Mouse (Mus musculus) neural tube, embryonic 13.5 days (tissue): ENCODE measurements around the gene Olfr190. TPM values are rescaled to one million over a fixed set of nuclear protein-coding genes. Genes with fewer than 3 reads are reported as not detected.
"Not testable (repeated sequence)": the region's sequence is repeated elsewhere in the genome, so short reads cannot be mapped to it uniquely, and the experiment has no call there.

ENCODE experiments used
- ATAC-seq: fragments of 200-750 bp; cut with Nextera tagmentation; 2 replicates; pipeline ENCODE4 v1.8.0; 2017; ENCODE audit warnings: low read depth, mild to moderate bottlenecking, moderate TSS enrichment, moderate library complexity
- H3K27ac ChIP-seq: fragments of 300-500 bp; sonication (generic); replicated peaks from 2 replicates; pipeline ENCODE4 v1.5.1; 2015; ENCODE audit warnings: moderate library complexity, mild to moderate bottlenecking, inconsistent platforms
- H3K27me3 ChIP-seq: fragments of 300-500 bp; sonication (generic); 2 replicates; pipeline ENCODE4 v1.6.1; 2015; ENCODE audit warnings: mild to moderate bottlenecking, inconsistent platforms
- H3K36me3 ChIP-seq: fragments of 300-500 bp; sonication (generic); 2 replicates; pipeline ENCODE4 v1.6.1; 2015; ENCODE audit warnings: mild to moderate bottlenecking, inconsistent platforms
- H3K4me1 ChIP-seq: fragments of 300-500 bp; sonication (generic); replicated peaks from 2 replicates; pipeline ENCODE4 v1.6.1; 2015; ENCODE audit warnings: inconsistent platforms
- H3K4me2 ChIP-seq: fragments of 300-500 bp; sonication (generic); 2 replicates; pipeline ENCODE4 v1.6.1; 2015; ENCODE audit warnings: inconsistent platforms, mild to moderate bottlenecking, moderate library complexity
- H3K4me3 ChIP-seq: fragments of 300-500 bp; sonication (generic); 2 replicates; pipeline ENCODE4 v1.5.1; 2015; ENCODE audit warnings: mild to moderate bottlenecking, inconsistent platforms
- H3K9ac ChIP-seq: fragments of 300-500 bp; sonication (generic); 2 replicates; pipeline ENCODE4 v1.6.1; 2015; ENCODE audit warnings: moderate library complexity, mild to moderate bottlenecking, inconsistent platforms
- H3K9me3 ChIP-seq: fragments of 300-500 bp; sonication (generic); 2 replicates; pipeline ENCODE4 v1.6.1; 2016; ENCODE audit warnings: inconsistent platforms
- WGBS: fragments of 180-500 bp; shearing (Covaris S2); methylation state at CpG from one replicate; pipeline ENCODE4 v1.1.7; 2015; 5-methylcytosine and 5-hydroxymethylcytosine counted together
- polyA plus RNA-seq: library from polyadenylated mRNA; unstranded; fragments of >200 nt; fragmentation: Nextera tagmentation; extraction: Ambion mirVana; gene quantifications from 2 replicates; pipeline ENCODE4 v1.2.1, GENCODE M21; 2015

Olfr190 gene
- not detected in 2 replicates for polyA plus RNA-seq

- Histone ChIP-seq H3K27ac (no peak within 1 kb of the TSS), H3K4me2 (no peak within 1 kb of the TSS), H3K9ac (no peak within 1 kb of the TSS), H3K4me1 (no peaks in the 10 kb centered on the region), H3K9me3 (no peaks in the 10 kb centered on the region), H3K27me3 (no peaks in the 10 kb centered on the region), H3K36me3 (no peaks in the 10 kb centered on the region), H3K4me3 (no peak within 1 kb of the TSS)
- 92% methylated on average over 5 of the region's 5 CpGs for WGBS
- no peak for ATAC-seq
Observed at GRCm38 (mm10) chr16:59077905-59078304, at the start of gene Olfr190. TSS of gene Olfr190 (minus strand) at chr16:59078005.

GRCm38 (mm10) chr16:59120969-59121368 lies 43.2 kb upstream of the Olfr190 start, which contains the start of gene Olfr194:
TSS of gene Olfr194 (minus strand) at chr16:59121069.
- Histone ChIP-seq H3K9ac (no peak within 1 kb of the TSS), H3K27me3 (no peaks in the 10 kb centered on the region), H3K9me3 (no peaks in the 10 kb centered on the region), H3K27ac (no peak within 1 kb of the TSS), H3K4me1 (no peaks in the 10 kb centered on the region), H3K4me2 (no peak within 1 kb of the TSS), H3K4me3 (no peak within 1 kb of the TSS), H3K36me3 (no peaks in the 10 kb centered on the region)
- ATAC-seq = no peak

- Histone ChIP-seq H3K9ac (no peak within 1 kb of the TSS), H3K4me2 (no peak within 1 kb of the TSS), H3K36me3 (no peaks in the 10 kb centered on the region), H3K27me3 (no peaks in the 10 kb centered on the region), H3K27ac (no peak within 1 kb of the TSS), H3K4me1 (no peaks in the 10 kb centered on the region), H3K9me3 (no peaks in the 10 kb centered on the region), H3K4me3 (no peak within 1 kb of the TSS)
- WGBS = 76% methylated on average over 1 of the region's 1 CpGs
- no peak for ATAC-seq
Observed at GRCm38 (mm10) chr16:59111781-59112180, 34.0 kb upstream of the Olfr190 start, which contains the start of gene Olfr193. TSS of gene Olfr193 (minus strand) at chr16:59111881.

- not testable (repeated sequence) for H3K4me2 ChIP-seq, H3K9ac ChIP-seq, H3K4me3 ChIP-seq, H3K36me3 ChIP-seq, H3K4me1 ChIP-seq, H3K9me3 ChIP-seq, H3K27ac ChIP-seq, H3K27me3 ChIP-seq, ATAC-seq
- WGBS = 68% methylated on average over 5 of the region's 5 CpGs
Observed at GRCm38 (mm10) chr16:59108522-59108921, 30.7 kb upstream of the Olfr190 start.

GRCm38 (mm10) chr16:59105312-59105711 lies 27.5 kb upstream of the Olfr190 start:
- 87% methylated on average over 2 of the region's 2 CpGs for WGBS
- Histone ChIP-seq H3K4me1 (no peaks in the 10 kb centered on the region), H3K9me3 (no peaks in the 10 kb centered on the region), H3K36me3 (no peaks in the 10 kb centered on the region), H3K27me3 (no peaks in the 10 kb centered on the region), H3K27ac (no peak overlapping the region), H3K4me2 (no peak overlapping the region), H3K4me3 (no peak overlapping the region), H3K9ac (no peak overlapping the region)
- no peak for ATAC-seq

GRCm38 (mm10) chr16:59089722-59090121 lies 11.9 kb upstream of the Olfr190 start, which contains the start of gene Olfr191:
TSS of gene Olfr191 (minus strand) at chr16:59089822.
- not testable (repeated sequence) for H3K27me3 ChIP-seq, ATAC-seq, H3K27ac ChIP-seq, H3K4me3 ChIP-seq, H3K4me2 ChIP-seq, H3K9me3 ChIP-seq, H3K36me3 ChIP-seq, H3K4me1 ChIP-seq, H3K9ac ChIP-seq
- WGBS = 40% methylated on average over 1 of the region's 1 CpGs

GRCm38 (mm10) chr16:59081113-59081512 lies 3.3 kb upstream of the Olfr190 start:
- not testable (repeated sequence) for H3K4me3 ChIP-seq, ATAC-seq, H3K36me3 ChIP-seq, H3K9ac ChIP-seq, H3K4me1 ChIP-seq, H3K9me3 ChIP-seq, H3K27me3 ChIP-seq, H3K4me2 ChIP-seq, H3K27ac ChIP-seq
- WGBS = 87% methylated on average over 2 of the region's 2 CpGs

GRCm38 (mm10) chr16:59073520-59073919 lies 4.3 kb downstream of the Olfr190 start:
- Histone ChIP-seq H3K4me2 (no peak overlapping the region), H3K36me3 (no peaks in the 10 kb centered on the region), H3K4me1 (no peaks in the 10 kb centered on the region), H3K9me3 (no peaks in the 10 kb centered on the region), H3K27me3 (no peaks in the 10 kb centered on the region), H3K4me3 (no peak overlapping the region), H3K9ac (no peak overlapping the region), H3K27ac (no peak overlapping the region)
- no peak for ATAC-seq
- WGBS = 89% methylated on average over 1 of the region's 1 CpGs

- H3K9me3 ChIP-seq = no peaks in the 10 kb centered on the region
- no peaks in the 10 kb centered on the region for H3K27me3 ChIP-seq
- no peak for ATAC-seq
- H3K4me2 ChIP-seq = no peak overlapping the region
- H3K9ac ChIP-seq = no peak overlapping the region
- no peaks in the 10 kb centered on the region for H3K4me1 ChIP-seq
- H3K4me3 ChIP-seq = no peak overlapping the region
- H3K36me3 ChIP-seq = no peaks in the 10 kb centered on the region
- no peak overlapping the region for H3K27ac ChIP-seq
Observed at GRCm38 (mm10) chr16:59071755-59072154, 6.0 kb downstream of the Olfr190 start.

GRCm38 (mm10) chr16:59062411-59062810 lies 15.4 kb downstream of the Olfr190 start:
- H3K9me3 ChIP-seq, H3K27me3 ChIP-seq, H3K4me3 ChIP-seq, H3K36me3 ChIP-seq, H3K4me2 ChIP-seq, ATAC-seq, H3K4me1 ChIP-seq, H3K27ac ChIP-seq, H3K9ac ChIP-seq: not testable (repeated sequence)
- 69% methylated on average over 3 of the region's 3 CpGs for WGBS

- not testable (repeated sequence) for H3K27ac ChIP-seq, H3K4me3 ChIP-seq, H3K4me2 ChIP-seq, H3K36me3 ChIP-seq, ATAC-seq, H3K9ac ChIP-seq, H3K4me1 ChIP-seq, H3K27me3 ChIP-seq, H3K9me3 ChIP-seq
- WGBS = 95% methylated on average over 2 of the region's 2 CpGs
Observed at GRCm38 (mm10) chr16:59049286-59049685, 28.5 kb downstream of the Olfr190 start.

- Histone ChIP-seq H3K27ac (no peak overlapping the region), H3K4me3 (no peak overlapping the region), H3K36me3 (no peaks in the 10 kb centered on the region), H3K9me3 (no peaks in the 10 kb centered on the region), H3K4me2 (no peak overlapping the region), H3K4me1 (no peaks in the 10 kb centered on the region), H3K27me3 (no peaks in the 10 kb centered on the region), H3K9ac (no peak overlapping the region)
- 83% methylated on average over 1 of the region's 1 CpGs for WGBS
- no peak for ATAC-seq
Observed at GRCm38 (mm10) chr16:59048860-59049259, 28.9 kb downstream of the Olfr190 start.

- WGBS = 68% methylated on average over 4 of the region's 4 CpGs
- Histone ChIP-seq H3K9ac (no peak overlapping the region), H3K4me3 (no peak overlapping the region), H3K4me2 (no peak overlapping the region), H3K27ac (no peak overlapping the region), H3K4me1 (no peaks in the 10 kb centered on the region), H3K9me3 (no peaks in the 10 kb centered on the region), H3K27me3 (no peaks in the 10 kb centered on the region), H3K36me3 (no peaks in the 10 kb centered on the region)
- no peak for ATAC-seq
Observed at GRCm38 (mm10) chr16:59047579-59047978, 30.2 kb downstream of the Olfr190 start.
